Mouse (Mus musculus): ENCODE measurements around the gene Adss. TPM values are rescaled to one million over a fixed set of nuclear protein-coding genes. Genes with fewer than 3 reads are reported as not detected.

Gene Adss
- polyA plus RNA-seq, 1 experiment from 2014 or later = 55.9 TPM

GRCm38 (mm10) chr1:177719029-177719427, 77.3 kb downstream of the Adss start:
- ATAC-seq (ENCODE audit: borderline replicate concordance, extremely low read depth, low FRiP score, low TSS enrichment) = no peak
- Histone ChIP-seq H3K4me3 (no peak overlapping the region), H3K27me3 (no peaks in the 10 kb centered on the region), H3K9me3 (no peaks in the 10 kb centered on the region), H3K27ac (no peak overlapping the region), H3K4me2 (no peak overlapping the region), H3K4me1 (no peaks in the 10 kb centered on the region), H3K36me3 (no peaks in the 10 kb centered on the region), H3K9ac (no peak overlapping the region)
- 67% methylated on average over 3 of the region's 3 CpGs for WGBS

GRCm38 (mm10) chr1:177718340-177719028, 77.8 kb downstream of the Adss start:
- no peak for ATAC-seq (ENCODE audit: borderline replicate concordance, extremely low read depth, low FRiP score, low TSS enrichment)
- H3K27ac ChIP-seq = no peak overlapping the region
- H3K27me3 ChIP-seq = no peaks in the 10 kb centered on the region
- H3K9me3 ChIP-seq = no peaks in the 10 kb centered on the region
- no peaks in the 10 kb centered on the region for H3K4me1 ChIP-seq
- no peak overlapping the region for H3K4me2 ChIP-seq
- no peak overlapping the region for H3K9ac ChIP-seq
- 61% methylated on average over 11 of the region's 11 CpGs for WGBS
- H3K4me3 ChIP-seq = no peak overlapping the region
- no peaks in the 10 kb centered on the region for H3K36me3 ChIP-seq

- Histone ChIP-seq H3K9ac (no peak overlapping the region), H3K4me1 (no peaks in the 10 kb centered on the region), H3K36me3 (no peaks in the 10 kb centered on the region), H3K4me2 (no peak overlapping the region), H3K27me3 (no peaks in the 10 kb centered on the region), H3K9me3 (no peaks in the 10 kb centered on the region), H3K27ac (no peak overlapping the region), H3K4me3 (no peak overlapping the region)
- ATAC-seq (ENCODE audit: borderline replicate concordance, extremely low read depth, low FRiP score, low TSS enrichment) = no peak; the same call in 1 of the 2 replicates
- WGBS = 67% methylated on average over 7 of the region's 7 CpGs
These were observed 79.1 kb downstream of the Adss start for GRCm38 (mm10) chr1:177717057-177717835.

- Histone ChIP-seq H3K36me3 (no peaks in the 10 kb centered on the region), H3K4me2 (no peak overlapping the region), H3K9ac (no peak overlapping the region), H3K9me3 (no peaks in the 10 kb centered on the region), H3K4me3 (no peak overlapping the region), H3K27ac (no peak overlapping the region), H3K4me1 (no peaks in the 10 kb centered on the region), H3K27me3 (no peaks in the 10 kb centered on the region)
- ATAC-seq (ENCODE audit: borderline replicate concordance, extremely low read depth, low FRiP score, low TSS enrichment) = no peak
- 74% methylated on average over 3 of the region's 3 CpGs for WGBS
These were observed 79.9 kb downstream of the Adss start for GRCm38 (mm10) chr1:177716448-177716847.

GRCm38 (mm10) chr1:177714397-177715012, 81.8 kb downstream of the Adss start:
- Histone ChIP-seq H3K9me3 (peaks cover 5% of the 10 kb centered on the region; the same call in 1 of the 2 replicates), H3K4me1 (no peaks in the 10 kb centered on the region), H3K36me3 (no peaks in the 10 kb centered on the region), H3K4me3 (no peak overlapping the region), H3K27me3 (no peaks in the 10 kb centered on the region), H3K4me2 (no peak overlapping the region), H3K27ac (no peak overlapping the region), H3K9ac (no peak overlapping the region)
- ATAC-seq (ENCODE audit: borderline replicate concordance, extremely low read depth, low FRiP score, low TSS enrichment) = no peak
- 79% methylated on average over 5 of the region's 5 CpGs for WGBS

- Histone ChIP-seq H3K27ac (no peak overlapping the region), H3K4me1 (no peaks in the 10 kb centered on the region), H3K4me3 (no peak overlapping the region), H3K36me3 (no peaks in the 10 kb centered on the region), H3K9me3 (peaks cover 5% of the 10 kb centered on the region; the same call in 1 of the 2 replicates), H3K9ac (no peak overlapping the region), H3K4me2 (no peak overlapping the region), H3K27me3 (no peaks in the 10 kb centered on the region)
- WGBS = 63% methylated on average over 3 of the region's 3 CpGs
- no peak for ATAC-seq (ENCODE audit: borderline replicate concordance, extremely low read depth, low FRiP score, low TSS enrichment)
These were observed 82.5 kb downstream of the Adss start for GRCm38 (mm10) chr1:177713635-177714396.

Other genes with a start within 250 kb of the Adss start
- 0.21 and 0.74 TPM in 2 replicates for gene 1700016C15Rik, start 66.7 kb downstream of the Adss start, polyA plus RNA-seq (2015; fragmentation: Nextera tagmentation; extraction: Ambion mirVana)
- gene Catspere2, start 186.9 kb upstream of the Adss start, polyA plus RNA-seq (2015; fragmentation: Nextera tagmentation; extraction: Ambion mirVana) = 0.24 and 0.42 TPM in 2 replicates